ENCODE assay signal across 8 mouse cellular contexts in the genomic region with DNA sequence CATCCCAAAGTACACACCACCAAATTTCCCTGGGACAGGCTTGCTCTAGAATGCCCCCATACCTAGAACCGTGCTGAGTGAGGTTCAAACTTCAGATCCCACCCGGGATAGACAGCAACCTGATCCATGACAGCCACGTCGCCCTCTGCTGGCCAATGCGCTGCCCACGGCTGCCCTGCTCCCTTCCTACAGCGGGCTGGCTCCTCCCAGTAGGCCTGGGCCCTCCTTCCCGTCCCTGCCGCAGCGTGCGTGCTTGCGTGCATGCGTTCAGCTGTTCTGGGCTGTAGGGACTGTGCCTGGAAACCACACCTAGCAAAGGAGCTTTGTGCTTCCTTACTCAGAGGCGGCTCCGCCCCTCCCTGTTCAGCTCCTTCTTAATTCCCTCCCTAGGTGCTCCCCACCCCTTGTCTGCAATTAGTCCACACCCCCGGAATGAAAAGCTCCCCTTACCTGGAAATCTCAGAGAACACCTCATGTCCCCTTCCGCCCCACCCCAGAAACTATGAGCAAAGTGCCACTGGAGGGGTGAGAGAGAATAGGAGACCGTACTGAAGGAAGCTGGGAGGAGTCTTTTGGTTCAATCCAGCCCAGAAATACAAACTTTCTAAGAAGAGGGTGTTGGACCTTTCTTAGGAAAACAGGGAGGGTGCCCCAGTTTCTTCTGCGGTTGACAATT. TPM values are rescaled to one million over a fixed set of nuclear protein-coding genes. Genes with fewer than 3 reads are reported as not detected.
DNase-seq lines count a peak whose midpoint lies in the region; ATAC-seq and TF ChIP-seq lines count a peak whose summit lies in the region.

No protein-coding gene starts in this region.

- no peaks in the 10 kb centered on the region for H3K36me3 ChIP-seq in E14TG2a.4 (ENCODE audit: insufficient read depth, low read length)
- H3K36me3 ChIP-seq in forebrain, embryonic 12.5 days (replicated peaks), result no peaks in the 10 kb centered on the region
- no peaks in the 10 kb centered on the region for H3K36me3 ChIP-seq in heart, postnatal 0 days (replicated peaks; ENCODE audit: control insufficient read depth, insufficient read depth, low read length)
- no peaks in the 10 kb centered on the region for H3K36me3 ChIP-seq in liver, embryonic 15.5 days (replicated peaks)
- H3K36me3 ChIP-seq in neural tube, embryonic 11.5 days (ENCODE audit: control insufficient read depth, insufficient read depth, low read length), result no peaks in the 10 kb centered on the region
- no peaks in the 10 kb centered on the region for H3K36me3 ChIP-seq in stomach, embryonic 16.5 days (ENCODE audit: control insufficient read depth, insufficient read depth, low read length)

- no peaks in the 10 kb centered on the region for H3K9me3 ChIP-seq in E14TG2a.4 (ENCODE audit: low read length)
- no peaks in the 10 kb centered on the region for H3K9me3 ChIP-seq in forebrain, embryonic 12.5 days
- no peaks in the 10 kb centered on the region for H3K9me3 ChIP-seq in heart, postnatal 0 days (replicated peaks; ENCODE audit: control insufficient read depth, low read length)
- no peaks in the 10 kb centered on the region for H3K9me3 ChIP-seq in liver, embryonic 15.5 days (replicated peaks)
- no peaks in the 10 kb centered on the region for H3K9me3 ChIP-seq in neural tube, embryonic 11.5 days (ENCODE audit: control insufficient read depth, low read length)
- H3K9me3 ChIP-seq in stomach, embryonic 16.5 days (replicated peaks; ENCODE audit: control insufficient read depth, low read length), result no peaks in the 10 kb centered on the region

- no peaks in the 10 kb centered on the region; the same call in 1 of the 2 replicates for H3K27me3 ChIP-seq in E14TG2a.4 (ENCODE audit: insufficient read depth, low read length)
- no peaks in the 10 kb centered on the region; the same call in 1 of the 2 replicates for H3K27me3 ChIP-seq in forebrain, embryonic 12.5 days
- no peaks in the 10 kb centered on the region for H3K27me3 ChIP-seq in heart, postnatal 0 days (ENCODE audit: control insufficient read depth, insufficient read depth, low read length)
- H3K27me3 ChIP-seq in liver, embryonic 15.5 days, result peaks cover 18% of the 10 kb centered on the region
- H3K27me3 ChIP-seq in neural tube, embryonic 11.5 days (ENCODE audit: control insufficient read depth, insufficient read depth, low read length), result no peaks in the 10 kb centered on the region
- H3K27me3 ChIP-seq in stomach, embryonic 16.5 days (ENCODE audit: control insufficient read depth, insufficient read depth, low read length), result no peaks in the 10 kb centered on the region

- H3K4me1 ChIP-seq in E14TG2a.4 (replicated peaks; ENCODE audit: low read depth, low read length), result peaks cover 73% of the 10 kb centered on the region
- H3K4me1 ChIP-seq in forebrain, embryonic 12.5 days, result peaks cover 45% of the 10 kb centered on the region
- peaks cover 46% of the 10 kb centered on the region for H3K4me1 ChIP-seq in heart, postnatal 0 days (ENCODE audit: control insufficient read depth, insufficient read depth)
- H3K4me1 ChIP-seq in liver, embryonic 15.5 days (replicated peaks), result peaks cover 57% of the 10 kb centered on the region
- peaks cover 12% of the 10 kb centered on the region for H3K4me1 ChIP-seq in neural tube, embryonic 11.5 days (ENCODE audit: control insufficient read depth, insufficient read depth, low read length)
- H3K4me1 ChIP-seq in stomach, embryonic 16.5 days (ENCODE audit: control insufficient read depth, insufficient read depth, low read length), result peaks cover 58% of the 10 kb centered on the region

- peak overlapping the region; percentile 27 for H3K4me2 ChIP-seq in forebrain, embryonic 12.5 days
- H3K4me2 ChIP-seq in heart, postnatal 0 days (ENCODE audit: low read depth, low read length), result peak overlapping the region; percentile 48
- H3K4me2 ChIP-seq in liver, embryonic 15.5 days, result peak overlapping the region; percentile 58
- H3K4me2 ChIP-seq in neural tube, embryonic 11.5 days (ENCODE audit: low read depth), result peak overlapping the region; percentile 38
- H3K4me2 ChIP-seq in stomach, embryonic 16.5 days (ENCODE audit: low read depth, low read length), result peak overlapping the region; percentile 47

- ATAC-seq in forebrain, embryonic 12.5 days (ENCODE audit: low FRiP score), result peak; percentile 93
- peak; percentile 91 for ATAC-seq in heart, postnatal 0 days (ENCODE audit: insufficient read depth, low read depth)
- peak; percentile 87 for ATAC-seq in liver, embryonic 15.5 days (ENCODE audit: insufficient read depth)
- peak; percentile 92 for ATAC-seq in neural tube, embryonic 11.5 days (ENCODE audit: insufficient read depth, low FRiP score, low TSS enrichment)
- ATAC-seq in stomach, embryonic 16.5 days (ENCODE audit: insufficient read depth, low FRiP score), result peak; percentile 96

- peak overlapping the region; percentile 49 for H3K4me3 ChIP-seq in E14TG2a.4 (replicated peaks; ENCODE audit: low read length)
- no peak overlapping the region for H3K4me3 ChIP-seq in forebrain, embryonic 12.5 days (replicated peaks)
- peak overlapping the region; percentile 2; the same call in 1 of the 2 replicates for H3K4me3 ChIP-seq in heart, postnatal 0 days (ENCODE audit: low read depth, low read length)
- peak overlapping the region; percentile 28 for H3K4me3 ChIP-seq in liver, embryonic 15.5 days (replicated peaks)
- no peak overlapping the region for H3K4me3 ChIP-seq in neural tube, embryonic 11.5 days (ENCODE audit: low read depth, low read length)
- peak overlapping the region; percentile 23; the same call in 1 of the 2 replicates for H3K4me3 ChIP-seq in stomach, embryonic 16.5 days (replicated peaks; ENCODE audit: low read length)

- 0 out of 2 replicates have a peak overlapping the region, but pooled peaks have one; percentile 31 for H3K9ac ChIP-seq in forebrain, embryonic 12.5 days
- no peak overlapping the region for H3K9ac ChIP-seq in heart, postnatal 0 days (replicated peaks; ENCODE audit: low read depth, low read length)
- no peak overlapping the region for H3K9ac ChIP-seq in liver, embryonic 15.5 days
- H3K9ac ChIP-seq in neural tube, embryonic 11.5 days (ENCODE audit: low read length), result peak overlapping the region; percentile 52
- H3K9ac ChIP-seq in stomach, embryonic 16.5 days (ENCODE audit: low read length), result peak overlapping the region; percentile 58

- DNase-seq in c-Kit-positive CD71-positive TER-119-positive erythroid progenitor cells, embryonic 14.5 days (ENCODE audit: low spot score), result peak; percentile 71
- peak; percentile 96 for DNase-seq in heart, postnatal 0 days (ENCODE audit: low spot score)
- DNase-seq in kidney, postnatal 36 days, result peak; percentile 98 to 99
- peak; percentile 96 for DNase-seq in neural tube, embryonic 11.5 days (ENCODE audit: low spot score)

- TF ChIP-seq CTCF in E14TG2a.4 (conservative IDR thresholded peaks at IDR 0.05; ENCODE audit: low read length), result peak; percentile 22
- peak; percentile 98 for TF ChIP-seq CTCF in heart, postnatal 0 days (IDR thresholded peaks at IDR 0.05; ENCODE audit: low read depth)

- 0 out of 2 replicates have a peak overlapping the region, but pooled peaks have one; percentile 1 for H3K27ac ChIP-seq in forebrain, embryonic 12.5 days
- peak overlapping the region; percentile 28; the same call in 1 of the 2 replicates for H3K27ac ChIP-seq in heart, postnatal 0 days (ENCODE audit: low read depth)
- H3K27ac ChIP-seq in liver, embryonic 15.5 days (replicated peaks), result 0 out of 2 replicates have a peak overlapping the region, but pooled peaks have one; percentile 14
- H3K27ac ChIP-seq in neural tube, embryonic 11.5 days (ENCODE audit: low read depth, low read length), result no peak overlapping the region
- peak overlapping the region; percentile 94 for H3K27ac ChIP-seq in stomach, embryonic 16.5 days (ENCODE audit: low read length)

- WGBS in forebrain, embryonic 12.5 days, result 9% methylated on average over 19 of the region's 19 CpGs
- WGBS in heart, postnatal 0 days, result 12% methylated on average over 19 of the region's 19 CpGs
- 3% methylated on average over 19 of the region's 19 CpGs for WGBS in liver, embryonic 15.5 days (ENCODE audit: insufficient replicate concordance)
- 9% methylated on average over 19 of the region's 19 CpGs for WGBS in neural tube, embryonic 11.5 days
- WGBS in stomach, embryonic 16.5 days, result 5% methylated on average over 19 of the region's 19 CpGs

- TF ChIP-seq EP300 in heart, postnatal 0 days (IDR thresholded peaks at IDR 0.05; ENCODE audit: low read depth), result no peak

RNA-seq across cellular contexts. Expression of a gene that starts 17.2 kb away (rescaled TPM):
- 6.4 and 6.5 TPM in 2 replicates for polyA plus RNA-seq in forebrain, embryonic 12.5 days (2016; fragmentation: Nextera tagmentation; extraction: Ambion mirVana)
- total RNA-seq in heart, postnatal 0 days (2014; rRNA removed; ENCODE audit: low replicate concordance), result 18.6 and 36.0 TPM in 2 replicates
- 9.3 and 10.4 TPM in 2 replicates for polyA plus RNA-seq in heart, postnatal 0 days (2015; fragmentation: Nextera tagmentation; extraction: Ambion mirVana)
- 1.4 and 2.6 TPM in 2 replicates for polyA plus RNA-seq in liver, embryonic 15.5 days (2015; fragmentation: Nextera tagmentation; extraction: Ambion mirVana)
- polyA plus RNA-seq in neural tube, embryonic 11.5 days (2014; fragmentation: Nextera tagmentation; extraction: Ambion mirVana), result 5.1 and 5.2 TPM in 2 replicates
- 34.9 and 39.3 TPM in 2 replicates for polyA plus RNA-seq in stomach, embryonic 16.5 days (2015; fragmentation: Nextera tagmentation; extraction: Ambion mirVana)

RNA-seq across cellular contexts. Expression of a gene that starts 28.3 kb away (rescaled TPM):
- 14.5 and 18.4 TPM in 2 replicates for polyA plus RNA-seq in forebrain, embryonic 12.5 days (2016; fragmentation: Nextera tagmentation; extraction: Ambion mirVana)
- total RNA-seq in heart, postnatal 0 days (2014; rRNA removed; ENCODE audit: low replicate concordance), result 22.3 and 25.9 TPM in 2 replicates
- 5.2 and 5.8 TPM in 2 replicates for polyA plus RNA-seq in heart, postnatal 0 days (2015; fragmentation: Nextera tagmentation; extraction: Ambion mirVana)
- 1.6 and 2.0 TPM in 2 replicates for polyA plus RNA-seq in liver, embryonic 15.5 days (2015; fragmentation: Nextera tagmentation; extraction: Ambion mirVana)
- polyA plus RNA-seq in neural tube, embryonic 11.5 days (2014; fragmentation: Nextera tagmentation; extraction: Ambion mirVana), result 16.6 and 17.4 TPM in 2 replicates
- 11.6 and 12.1 TPM in 2 replicates for polyA plus RNA-seq in stomach, embryonic 16.5 days (2015; fragmentation: Nextera tagmentation; extraction: Ambion mirVana)

RNA-seq across cellular contexts. Expression of a gene that starts 30.0 kb away (rescaled TPM):
- polyA plus RNA-seq in forebrain, embryonic 12.5 days (2016; fragmentation: Nextera tagmentation; extraction: Ambion mirVana), result not detected in 2 replicates
- total RNA-seq in heart, postnatal 0 days (2014; rRNA removed; ENCODE audit: low replicate concordance), result not detected in 2 replicates
- polyA plus RNA-seq in heart, postnatal 0 days (2015; fragmentation: Nextera tagmentation; extraction: Ambion mirVana), result not detected in 2 replicates
- polyA plus RNA-seq in liver, embryonic 15.5 days (2015; fragmentation: Nextera tagmentation; extraction: Ambion mirVana), result not detected in 2 replicates
- polyA plus RNA-seq in neural tube, embryonic 11.5 days (2014; fragmentation: Nextera tagmentation; extraction: Ambion mirVana), result not detected in 2 replicates
- not detected in 2 replicates for polyA plus RNA-seq in stomach, embryonic 16.5 days (2015; fragmentation: Nextera tagmentation; extraction: Ambion mirVana)

Comparison
In these comparisons a context has a peak if more than half of its experiments do, and no peak if none do; other contexts are left out.
1. H3K4me3 ChIP-seq: peak in E14TG2a.4 (single experiment), heart, postnatal 0 days (single experiment), liver, embryonic 15.5 days (single experiment) and stomach, embryonic 16.5 days (single experiment); none in forebrain, embryonic 12.5 days (single experiment) and neural tube, embryonic 11.5 days (single experiment).
2. H3K9ac ChIP-seq: peak in forebrain, embryonic 12.5 days (single experiment), neural tube, embryonic 11.5 days (single experiment) and stomach, embryonic 16.5 days (single experiment); none in heart, postnatal 0 days (single experiment) and liver, embryonic 15.5 days (single experiment).
3. Peak in every context shown above with its lines, with median percentiles within 50 percentile points of each other: DNase-seq, ATAC-seq and H3K4me2 ChIP-seq.